Mouse (Mus musculus) heart, embryonic 13.5 days (tissue): ENCODE results near the gene Il1rn. TPM values are rescaled to one million over a fixed set of nuclear protein-coding genes. Genes with fewer than 3 reads are reported as not detected.

Source experiments
- ATAC-seq: fragments of 200-750 bp; cut with Nextera tagmentation; 2 replicates; pipeline ENCODE4 v1.8.0; 2017; ENCODE audit warnings: moderate TSS enrichment; ENCODE audit not compliant: insufficient number of reproducible peaks, low FRiP score, low TSS enrichment; ENCODE audit errors: extremely low read depth
- H3K27ac ChIP-seq: fragments of 300-500 bp; sonication (generic); replicated peaks from 2 replicates; pipeline ENCODE4 v1.5.1; 2015; ENCODE audit warnings: moderate library complexity, mild to moderate bottlenecking, inconsistent platforms
- H3K27me3 ChIP-seq: fragments of 300-500 bp; sonication (generic); replicated peaks from 2 replicates; pipeline ENCODE4 v1.6.1; 2015; ENCODE audit warnings: mild to moderate bottlenecking, inconsistent platforms
- H3K36me3 ChIP-seq: fragments of 300-500 bp; sonication (generic); 2 replicates; pipeline ENCODE4 v1.6.1; 2015; ENCODE audit warnings: mild to moderate bottlenecking, inconsistent platforms
- H3K4me1 ChIP-seq: fragments of 300-500 bp; sonication (generic); 2 replicates; pipeline ENCODE4 v1.6.1; 2015; ENCODE audit warnings: inconsistent platforms
- H3K4me2 ChIP-seq: fragments of 300-500 bp; sonication (generic); 2 replicates; pipeline ENCODE4 v1.6.1; 2015; ENCODE audit warnings: inconsistent platforms, mild to moderate bottlenecking, moderate library complexity
- H3K4me3 ChIP-seq: fragments of 300-500 bp; sonication (generic); 2 replicates; pipeline ENCODE4 v1.5.1; 2015; ENCODE audit warnings: moderate library complexity, mild to moderate bottlenecking, inconsistent platforms
- H3K9ac ChIP-seq: fragments of 300-500 bp; sonication (generic); 2 replicates; pipeline ENCODE4 v1.6.1; 2015; ENCODE audit warnings: inconsistent platforms, mild to moderate bottlenecking, moderate library complexity
- H3K9me3 ChIP-seq: fragments of 300-500 bp; sonication (generic); 2 replicates; pipeline ENCODE4 v1.6.1; 2016; ENCODE audit warnings: inconsistent platforms
- WGBS: fragments of 180-500 bp; shearing (Covaris S2); methylation state at CpG from one replicate; pipeline ENCODE4 v1.1.7; 2015; ENCODE audit warnings: mixed read lengths; 5-methylcytosine and 5-hydroxymethylcytosine counted together
- polyA plus RNA-seq: library from polyadenylated mRNA; unstranded; fragments of >200 nt; fragmentation: Nextera tagmentation; extraction: Ambion mirVana; gene quantifications from 2 replicates; pipeline ENCODE4 v1.2.1, GENCODE M21; 2015

Gene Il1rn
- polyA plus RNA-seq, 1 experiment from 2014 or later = 0.47 TPM

DNA sequence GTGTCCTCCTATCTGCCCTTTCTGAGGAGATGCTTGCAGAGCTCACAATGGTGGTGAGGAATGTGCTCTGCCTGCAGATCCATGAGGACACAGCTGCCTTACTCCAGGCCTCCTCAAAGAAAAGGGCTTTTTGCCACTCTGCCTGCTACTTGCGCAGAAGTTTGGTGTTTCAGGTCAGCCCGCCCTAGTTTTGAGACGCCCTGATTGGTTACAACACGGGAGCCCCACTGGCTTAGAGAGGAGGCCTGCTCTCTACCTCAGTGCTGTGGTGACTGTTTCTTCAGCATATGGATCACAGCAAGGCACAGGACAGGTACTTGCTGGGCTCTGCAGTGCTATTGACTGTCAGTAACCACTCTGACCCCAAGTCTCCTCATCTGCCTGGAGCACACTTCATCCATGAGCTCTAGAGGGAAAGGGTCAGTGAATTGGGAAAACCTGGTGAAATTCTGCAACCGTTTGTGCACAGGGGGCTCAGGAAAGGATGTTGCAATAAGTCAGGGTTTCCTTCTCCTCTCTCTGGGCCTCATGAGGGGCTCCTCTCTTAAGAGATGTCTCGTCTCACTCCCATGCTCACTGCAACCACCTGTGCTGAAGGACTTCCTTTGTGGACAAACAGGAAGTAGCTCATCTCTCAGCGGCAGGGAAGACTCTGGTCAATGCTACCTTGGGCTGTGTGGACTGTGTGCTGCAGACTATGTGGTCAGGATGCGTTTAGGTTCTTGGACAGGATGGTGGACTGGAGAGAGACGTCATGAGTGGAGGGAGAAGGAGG, 46.0 kb downstream of the Il1rn start:
- no peak for ATAC-seq
- Histone ChIP-seq H3K27me3 (no peaks in the 10 kb centered on the region), H3K4me2 (no peak overlapping the region), H3K9me3 (no peaks in the 10 kb centered on the region), H3K4me1 (no peaks in the 10 kb centered on the region), H3K27ac (no peak overlapping the region), H3K9ac (no peak overlapping the region), H3K36me3 (no peaks in the 10 kb centered on the region), H3K4me3 (no peak overlapping the region)
- WGBS = 57% methylated on average over 9 of the region's 9 CpGs

DNA sequence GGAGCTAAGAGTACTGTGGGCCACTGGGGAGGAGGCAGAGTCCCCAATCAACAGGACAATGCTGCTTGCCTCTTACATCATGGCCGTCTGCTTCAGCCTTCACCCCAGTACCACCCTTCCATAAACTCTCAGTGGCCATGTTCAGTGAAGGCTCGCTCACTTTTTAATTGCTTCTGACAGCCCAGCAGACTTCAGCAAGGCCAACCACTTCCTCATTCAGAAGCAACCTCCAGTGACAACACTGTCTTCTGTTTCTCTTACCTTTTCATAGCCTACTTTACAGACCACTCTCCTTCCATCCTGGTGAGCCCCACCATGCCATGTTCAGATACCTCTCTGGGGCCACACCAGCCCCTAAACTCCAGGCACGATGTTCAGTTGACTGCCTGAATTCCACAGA, 47.0 kb downstream of the Il1rn start:
- H3K4me1 ChIP-seq = no peaks in the 10 kb centered on the region
- no peak overlapping the region for H3K9ac ChIP-seq
- H3K4me3 ChIP-seq = no peak overlapping the region
- no peaks in the 10 kb centered on the region for H3K9me3 ChIP-seq
- H3K36me3 ChIP-seq = no peaks in the 10 kb centered on the region
- no peak for ATAC-seq
- no peak overlapping the region for H3K4me2 ChIP-seq
- H3K27me3 ChIP-seq = no peaks in the 10 kb centered on the region
- WGBS = 58% methylated on average over 3 of the region's 3 CpGs
- no peak overlapping the region for H3K27ac ChIP-seq

DNA sequence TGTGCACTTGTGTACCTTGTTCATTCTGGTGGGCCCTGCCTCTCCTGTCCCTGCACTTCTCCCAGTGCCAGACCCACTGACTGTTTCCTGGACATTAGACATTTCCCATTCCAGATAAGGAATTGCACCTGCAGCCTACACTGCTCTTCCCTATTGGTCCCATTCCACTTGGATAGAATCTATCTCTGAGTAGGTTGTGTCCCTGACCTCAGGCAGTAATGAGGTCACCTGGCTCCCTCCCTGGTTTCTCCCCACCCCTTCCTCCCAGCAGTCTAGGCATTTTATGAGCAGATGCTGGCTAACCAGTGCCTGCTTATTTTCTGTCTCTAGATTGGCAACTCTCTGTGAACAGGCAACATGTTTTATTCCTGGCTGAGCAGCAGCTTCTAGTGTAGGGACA, 47.7 kb downstream of the Il1rn start:
- Histone ChIP-seq H3K36me3 (no peaks in the 10 kb centered on the region), H3K4me2 (no peak overlapping the region), H3K4me3 (no peak overlapping the region), H3K27me3 (no peaks in the 10 kb centered on the region), H3K9me3 (no peaks in the 10 kb centered on the region), H3K27ac (no peak overlapping the region), H3K4me1 (no peaks in the 10 kb centered on the region), H3K9ac (no peak overlapping the region)
- ATAC-seq = no peak

DNA sequence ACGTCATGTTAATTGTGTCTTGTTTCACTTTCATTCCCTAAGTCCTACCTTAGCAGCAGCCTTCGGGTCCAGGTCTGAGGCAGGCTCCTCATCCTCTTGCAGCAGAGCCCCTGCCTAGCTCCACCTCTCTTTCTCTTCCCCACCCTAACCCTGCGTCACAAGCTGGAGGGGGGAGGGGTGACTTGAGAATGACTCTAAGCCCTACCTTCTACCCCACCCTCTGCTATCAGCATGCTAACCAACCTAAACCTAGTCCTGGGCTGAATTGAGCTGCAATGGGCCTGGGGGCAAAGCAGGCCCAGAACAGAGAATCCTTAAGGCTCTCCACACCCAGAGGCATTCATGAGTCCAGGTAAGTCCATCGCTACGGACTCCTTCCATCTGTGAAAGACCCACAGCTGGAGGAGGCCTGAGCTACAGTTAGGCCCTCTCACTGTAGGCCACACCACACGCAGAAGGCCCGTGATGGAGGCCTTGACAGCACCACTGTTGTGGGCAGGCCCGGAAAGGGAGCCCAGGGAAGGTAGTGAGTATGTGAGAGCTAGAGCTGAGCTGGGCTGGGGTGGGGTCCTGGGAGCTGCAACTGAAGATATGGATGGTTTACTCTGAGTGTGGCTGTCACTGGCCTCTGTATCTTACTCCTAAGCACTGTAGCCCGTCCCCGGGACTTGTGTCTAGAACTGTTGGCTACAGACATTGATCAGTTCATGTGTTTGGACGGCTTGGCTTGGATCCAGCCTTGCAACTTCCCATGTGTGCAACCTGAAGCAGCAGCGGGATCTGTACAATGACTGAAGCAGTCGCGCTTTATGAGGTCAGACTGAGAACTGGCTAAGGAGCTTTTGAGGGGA, 48.7 kb downstream of the Il1rn start:
- Histone ChIP-seq H3K4me1 (no peaks in the 10 kb centered on the region), H3K36me3 (no peaks in the 10 kb centered on the region), H3K27me3 (no peaks in the 10 kb centered on the region), H3K4me2 (no peak overlapping the region), H3K4me3 (no peak overlapping the region), H3K9me3 (no peaks in the 10 kb centered on the region), H3K27ac (no peak overlapping the region), H3K9ac (no peak overlapping the region)
- ATAC-seq = peak; percentile 21; the same call in 1 of the 2 replicates
- WGBS = 69% methylated on average over 14 of the region's 14 CpGs

DNA sequence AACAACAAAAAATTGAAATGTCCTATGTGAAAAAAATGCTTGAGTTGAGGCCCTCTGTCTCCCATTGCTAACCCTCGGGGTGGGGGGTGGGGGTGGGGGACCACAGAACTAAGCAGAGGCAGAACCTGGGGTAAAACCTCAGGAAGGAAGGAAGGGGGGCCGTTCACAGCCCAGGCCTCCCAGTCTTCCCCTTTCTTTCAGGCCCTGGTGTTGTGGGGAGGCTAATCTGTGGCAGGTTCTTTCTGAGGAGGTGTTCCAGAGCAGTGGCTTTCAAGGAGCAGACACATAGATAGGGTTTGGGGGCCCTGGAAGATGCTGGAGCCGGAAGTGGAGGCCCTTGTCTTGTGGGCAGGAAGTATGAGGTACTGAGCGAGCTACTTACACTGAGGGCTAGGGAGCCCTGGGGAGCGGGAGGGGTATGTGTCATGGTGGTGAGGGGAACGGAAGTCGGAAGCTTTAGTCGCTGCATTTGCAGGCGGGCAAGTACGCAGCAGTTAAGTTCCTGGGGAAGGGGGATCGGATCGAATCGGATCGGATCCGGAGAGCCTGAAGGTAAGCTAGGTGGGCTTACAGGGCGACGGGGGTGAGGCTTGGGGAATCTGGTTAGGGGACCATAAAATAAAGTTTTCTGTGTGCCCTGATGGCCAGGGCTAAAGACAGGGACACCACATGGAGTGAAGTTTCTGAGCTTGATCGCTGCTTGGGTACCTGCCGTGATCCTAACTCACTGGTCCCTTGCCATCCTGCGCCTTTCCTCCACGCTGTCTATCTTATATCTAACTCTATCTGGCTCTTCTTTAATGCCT, 49.7 kb downstream of the Il1rn start:
- peak overlapping the region; percentile 9; the same call in 1 of the 2 replicates for H3K4me3 ChIP-seq
- ATAC-seq = no peak
- 72% methylated on average over 21 of the region's 21 CpGs for WGBS

DNA sequence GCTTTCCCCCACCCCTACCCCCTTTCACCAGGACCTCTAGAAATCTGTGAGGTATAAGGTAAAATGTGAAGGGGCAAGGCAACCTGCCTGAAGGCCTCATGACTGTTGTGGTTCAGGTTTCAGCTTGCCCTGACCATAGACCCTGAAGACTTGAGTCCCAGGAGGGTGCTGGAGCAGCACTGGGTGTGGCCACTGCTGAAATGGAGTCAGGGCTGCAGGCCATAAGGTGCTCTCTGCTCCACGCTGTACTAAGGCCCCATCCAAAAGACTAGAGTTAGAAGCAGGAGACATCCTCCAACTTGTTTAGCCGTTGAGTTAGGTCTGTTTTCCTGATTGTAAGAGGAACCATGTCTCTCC, 50.3 kb downstream of the Il1rn start:
- 0 out of 2 replicates have a peak overlapping the region, but pooled peaks have one; percentile 9 for H3K4me3 ChIP-seq

More for the DNA sequence above, 49.7 kb downstream of the Il1rn start:
- Histone ChIP-seq H3K9ac (no peak overlapping the region), H3K4me1 (no peaks in the 10 kb centered on the region), H3K27me3 (no peaks in the 10 kb centered on the region), H3K9me3 (no peaks in the 10 kb centered on the region), H3K27ac (no peak overlapping the region), H3K36me3 (no peaks in the 10 kb centered on the region), H3K4me2 (no peak overlapping the region)

DNA sequence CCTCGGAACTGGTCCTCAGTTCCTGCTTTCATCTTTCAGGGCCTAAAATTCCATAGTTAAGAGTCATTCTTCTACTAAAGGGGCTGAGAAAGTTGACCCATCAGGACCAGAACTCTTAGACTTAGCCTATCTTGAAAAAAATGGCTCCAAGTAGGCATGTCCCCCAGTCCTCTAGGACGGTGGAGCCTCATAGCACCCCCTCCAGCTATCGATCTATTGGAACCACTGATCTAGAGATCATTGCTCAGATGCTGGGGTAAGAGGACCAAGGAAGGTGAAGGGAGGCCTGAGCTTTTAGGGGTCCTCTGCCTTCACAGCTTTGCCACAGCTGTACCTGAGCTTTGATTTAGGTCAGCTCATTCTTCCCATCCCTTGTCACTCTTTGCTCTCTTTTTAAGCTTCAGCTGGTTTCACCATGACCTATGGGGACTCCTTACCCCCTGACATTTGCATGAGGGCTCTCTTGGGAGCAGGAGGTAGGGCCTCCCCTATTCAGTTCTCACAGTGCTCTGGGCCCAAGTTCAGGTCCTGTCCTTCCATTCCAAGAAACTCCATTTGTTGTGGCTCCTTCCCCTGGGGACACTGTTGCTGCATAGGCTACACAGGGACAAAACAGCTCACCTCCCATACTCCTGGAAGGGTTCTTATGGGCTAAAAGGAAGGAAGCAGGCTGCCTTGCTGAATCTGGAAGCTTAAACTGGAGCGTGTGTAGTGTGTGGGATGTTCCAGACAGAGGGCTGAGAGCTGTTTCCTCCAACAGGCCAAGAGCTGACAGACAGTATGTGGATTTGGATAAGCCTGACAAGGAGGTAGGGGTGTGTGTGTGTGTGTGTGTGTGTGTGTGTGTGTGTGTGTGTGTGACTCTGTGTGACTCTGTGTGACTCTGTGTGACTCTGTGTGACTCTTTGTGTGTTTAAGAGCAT, 51.0 kb downstream of the Il1rn start:
- no peaks in the 10 kb centered on the region for H3K4me1 ChIP-seq
- ATAC-seq = no peak
- H3K9me3 ChIP-seq = no peaks in the 10 kb centered on the region
- H3K9ac ChIP-seq = no peak overlapping the region
- H3K4me2 ChIP-seq = no peak overlapping the region; the same call in 1 of the 2 replicates
- H3K27ac ChIP-seq = no peak overlapping the region
- WGBS = 77% methylated on average over 4 of the region's 4 CpGs
- no peak overlapping the region for H3K4me3 ChIP-seq
- H3K36me3 ChIP-seq = no peaks in the 10 kb centered on the region
- no peaks in the 10 kb centered on the region for H3K27me3 ChIP-seq

More for the DNA sequence above, 50.3 kb downstream of the Il1rn start:
- Histone ChIP-seq H3K9ac (no peak overlapping the region), H3K4me1 (no peaks in the 10 kb centered on the region), H3K9me3 (no peaks in the 10 kb centered on the region), H3K36me3 (no peaks in the 10 kb centered on the region), H3K27me3 (no peaks in the 10 kb centered on the region), H3K4me2 (no peak overlapping the region), H3K27ac (no peak overlapping the region)
- no peak for ATAC-seq
- WGBS = 91% methylated on average over 2 of the region's 2 CpGs

DNA sequence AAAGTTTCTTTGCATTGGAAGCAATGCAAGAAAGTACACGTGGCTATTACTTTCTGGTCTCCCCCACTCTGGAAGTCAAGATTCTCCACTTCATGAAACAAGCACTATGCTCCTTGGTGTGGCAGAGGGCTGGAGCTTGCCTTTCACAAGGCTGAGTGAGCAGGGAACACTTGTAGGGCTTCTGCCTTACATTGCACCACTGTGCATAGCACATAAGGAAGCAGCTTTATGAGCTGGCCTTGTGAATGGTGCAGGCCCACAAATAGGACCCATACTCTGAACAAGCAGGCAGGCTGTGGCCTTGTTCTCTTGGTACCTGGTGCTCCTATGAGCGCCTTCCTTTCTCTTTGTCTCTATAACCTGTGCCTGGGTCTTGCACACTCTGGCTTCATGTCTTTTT, 56.6 kb downstream of the Il1rn start:
- H3K4me1 ChIP-seq = no peaks in the 10 kb centered on the region
- H3K4me3 ChIP-seq = no peak overlapping the region
- H3K27me3 ChIP-seq = no peaks in the 10 kb centered on the region; the same call in 1 of the 2 replicates
- H3K9ac ChIP-seq = no peak overlapping the region
- no peak overlapping the region for H3K27ac ChIP-seq
- no peak overlapping the region for H3K4me2 ChIP-seq
- ATAC-seq = no peak
- H3K36me3 ChIP-seq = no peaks in the 10 kb centered on the region
- WGBS = 72% methylated on average over 2 of the region's 2 CpGs
- no peaks in the 10 kb centered on the region for H3K9me3 ChIP-seq

DNA sequence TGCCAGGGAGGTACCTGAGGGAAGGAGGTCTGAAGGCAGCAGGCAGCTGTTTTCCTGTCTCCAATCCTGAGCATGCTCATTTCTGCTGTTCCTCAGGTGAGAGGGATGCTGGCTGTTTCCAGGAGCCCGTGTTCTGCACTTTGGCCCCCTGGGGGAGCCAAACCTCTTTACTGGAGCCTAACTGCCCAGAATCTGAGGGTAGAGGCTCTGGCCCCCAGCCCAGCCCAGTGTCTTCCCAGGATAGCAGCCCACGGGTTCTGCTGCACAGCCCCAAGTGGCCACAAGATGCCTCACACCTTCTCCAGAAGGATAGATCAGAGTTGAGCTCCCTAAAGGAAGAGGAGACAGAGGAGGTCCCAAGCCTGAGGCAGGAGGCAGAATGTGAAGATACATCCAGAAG, 60.5 kb downstream of the Il1rn start:
- H3K9me3 ChIP-seq = no peaks in the 10 kb centered on the region
- H3K9ac ChIP-seq = no peak overlapping the region
- peaks cover 7% of the 10 kb centered on the region; the same call in 1 of the 2 replicates for H3K4me1 ChIP-seq
- no peaks in the 10 kb centered on the region; the same call in 1 of the 2 replicates for H3K27me3 ChIP-seq
- 15% methylated on average over 2 of the region's 2 CpGs for WGBS
- H3K36me3 ChIP-seq = no peaks in the 10 kb centered on the region
- H3K4me3 ChIP-seq = no peak overlapping the region
- H3K27ac ChIP-seq = no peak overlapping the region
- ATAC-seq = no peak
- H3K4me2 ChIP-seq = no peak overlapping the region

DNA sequence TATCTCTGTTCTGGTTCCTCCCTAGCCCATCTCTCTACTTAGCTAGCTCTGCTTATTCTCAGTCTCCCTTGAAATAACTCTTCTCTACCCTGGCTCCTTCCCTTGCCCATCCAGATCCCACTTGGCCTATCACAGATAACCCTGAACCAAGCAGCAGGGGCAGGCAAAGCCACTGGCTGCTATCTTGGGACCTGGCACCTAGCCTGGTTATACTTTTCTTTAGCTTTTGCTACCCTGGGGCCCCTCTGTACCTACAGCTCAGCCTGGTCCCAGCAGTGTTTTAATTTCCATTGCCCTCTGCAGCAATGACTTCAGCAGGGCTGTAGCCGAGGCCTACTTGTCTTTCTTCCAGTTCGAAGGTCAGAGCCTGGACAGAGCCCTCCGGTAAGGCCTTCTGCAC, 64.1 kb downstream of the Il1rn start:
- Histone ChIP-seq H3K27me3 (peaks cover 27% of the 10 kb centered on the region), H3K9ac (no peak overlapping the region), H3K4me1 (peaks cover 12% of the 10 kb centered on the region; the same call in 1 of the 2 replicates), H3K9me3 (no peaks in the 10 kb centered on the region), H3K36me3 (no peaks in the 10 kb centered on the region), H3K4me2 (no peak overlapping the region), H3K4me3 (no peak overlapping the region), H3K27ac (no peak overlapping the region)
- no peak for ATAC-seq
- 73% methylated on average over 3 of the region's 3 CpGs for WGBS
